Mouse (Mus musculus): ENCODE measurements around the gene Defa23.
"Not testable (repeated sequence)": the region's sequence is repeated elsewhere in the genome, so short reads cannot be mapped to it uniquely, and the experiment has no call there.

GRCm38 (mm10) chr8:21025245-21025644, 29.6 kb upstream of the Defa23 start, which contains the start of gene Defa21:
- TF ChIP-seq CTCF (conservative IDR thresholded peaks at IDR 0.05; ENCODE audit: insufficient read depth, insufficient read length, low read depth, low read length); POLR2A (IDR thresholded peaks at IDR 0.05; ENCODE audit: low read depth, low read length): not testable (repeated sequence)

All from kidney, adult 2 months (tissue).